Mouse (Mus musculus): Measurements from ENCODE around the gene Fbln2.
"Not testable (repeated sequence)": the region's sequence is repeated elsewhere in the genome, so short reads cannot be mapped to it uniquely, and the experiment has no call there.

The Fbln2 gene

DNA sequence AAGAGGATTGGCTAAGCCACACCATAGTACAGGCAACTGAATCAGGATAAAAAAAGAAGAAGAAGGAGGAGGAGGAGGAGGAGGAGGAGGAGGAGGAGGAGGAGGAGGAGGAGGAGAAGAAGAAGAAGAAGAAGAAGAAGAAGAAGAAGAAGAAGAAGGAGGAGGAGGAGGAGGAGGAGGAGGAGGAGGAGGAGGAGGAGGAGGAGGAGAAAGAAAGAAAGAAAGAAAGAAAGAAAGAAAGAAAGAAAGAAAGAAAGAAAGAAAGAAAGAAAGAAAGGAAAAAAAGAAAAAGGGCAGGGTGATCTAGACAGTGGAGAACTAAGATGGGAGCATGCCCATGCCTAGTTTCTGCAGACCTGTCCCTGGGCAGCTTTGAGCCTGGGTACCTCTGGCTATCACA is at the start of gene Fbln2:
TSS of gene Fbln2 (plus strand) at position 301 of the 400 bp plus-strand sequence.
- DNase-seq: not testable (repeated sequence)

DNA sequence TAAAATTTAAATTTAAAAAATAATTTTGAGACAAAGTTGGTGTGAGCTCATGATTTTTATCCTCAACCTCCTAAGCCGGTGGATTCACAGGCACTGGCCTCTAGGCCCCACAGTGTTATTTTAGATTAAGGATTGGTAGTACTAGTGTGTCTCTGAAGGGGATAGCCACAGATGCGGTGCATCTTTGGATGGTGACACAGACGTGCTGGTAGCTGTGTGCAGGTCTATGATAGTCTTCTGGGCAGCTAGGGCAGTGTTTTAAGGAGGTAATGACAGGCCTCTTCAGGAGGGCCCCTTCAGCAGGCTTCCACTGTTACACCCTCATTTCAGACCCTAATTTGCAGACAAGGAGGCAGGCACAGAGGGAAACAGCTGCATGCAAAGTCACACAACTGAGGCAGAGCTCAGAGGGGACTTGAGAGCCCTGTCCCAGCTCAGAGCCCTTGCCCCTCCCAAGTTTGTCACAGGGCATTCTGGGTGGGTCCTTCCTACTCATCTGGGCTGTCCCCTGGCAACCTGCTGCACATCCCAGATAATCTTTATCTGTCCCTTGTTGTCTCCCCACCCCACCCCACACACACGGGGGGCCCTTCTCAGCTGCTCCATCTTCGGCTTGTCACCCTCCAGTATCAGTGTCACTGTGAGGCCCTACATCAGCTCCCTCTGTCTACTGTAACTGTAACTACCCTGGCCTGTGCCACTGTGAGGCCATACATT is 48.9 kb upstream of the Fbln2 start:
- no peak for DNase-seq

DNA sequence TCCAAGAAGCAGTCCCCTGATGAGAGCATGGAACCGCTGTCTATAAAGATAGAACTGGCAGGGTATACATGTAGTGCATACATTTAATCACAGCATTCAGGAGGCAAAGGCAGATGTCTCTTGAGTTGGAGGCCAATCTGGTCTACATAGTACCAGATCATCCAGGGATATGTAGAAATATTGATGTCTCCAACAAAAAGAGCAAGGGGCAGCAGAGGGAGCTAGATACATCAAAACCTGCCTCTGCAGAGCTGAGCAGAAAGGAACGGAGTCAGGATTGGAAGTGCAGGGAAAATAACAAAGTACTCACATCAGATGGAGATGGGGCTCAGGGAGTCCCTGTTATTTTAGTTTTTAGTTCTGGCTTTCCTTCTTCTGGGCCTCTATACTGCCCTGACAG is 47.7 kb upstream of the Fbln2 start:
- DNase-seq: no peak

DNA sequence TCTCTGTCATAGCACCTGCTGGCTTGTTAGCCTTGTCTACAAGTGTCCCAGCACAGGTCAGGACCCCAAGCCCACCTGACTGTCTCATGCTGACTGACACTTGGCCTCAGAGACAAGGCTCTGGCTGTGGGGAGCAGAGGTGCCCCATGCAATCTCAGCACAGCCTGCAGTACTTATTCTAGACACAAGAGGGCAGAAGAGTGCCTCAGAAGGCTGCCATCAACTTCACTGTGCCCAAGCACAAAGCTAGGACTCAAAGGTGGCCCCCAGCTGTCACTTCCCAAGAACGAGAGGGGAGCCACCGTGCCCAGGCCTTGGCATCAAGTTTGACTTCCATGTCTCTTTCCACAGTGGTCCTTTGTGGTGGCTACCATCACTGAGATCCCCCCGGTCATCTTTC is 47.0 kb upstream of the Fbln2 start:
- peak; percentile 88 for DNase-seq

DNA sequence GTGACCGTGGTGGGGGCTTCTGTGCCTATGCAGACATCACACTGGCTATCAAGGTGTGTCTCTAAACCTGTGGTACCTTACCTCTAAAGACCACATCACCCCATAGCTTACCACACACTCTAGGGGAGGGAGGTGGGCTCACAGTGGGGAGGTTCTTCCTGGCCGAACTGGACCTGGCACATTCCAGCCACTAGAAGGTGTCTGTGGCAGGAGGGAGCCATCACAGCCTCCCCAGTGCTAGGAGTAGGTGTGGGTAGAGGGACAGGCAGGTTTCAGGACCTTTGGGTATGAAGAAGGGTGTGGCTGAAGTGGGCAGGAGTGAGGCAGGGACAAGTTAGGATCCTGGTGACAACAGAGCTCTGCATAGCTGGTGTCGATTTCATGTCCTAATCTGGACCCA is 44.4 kb upstream of the Fbln2 start:
- no peak for DNase-seq

DNA sequence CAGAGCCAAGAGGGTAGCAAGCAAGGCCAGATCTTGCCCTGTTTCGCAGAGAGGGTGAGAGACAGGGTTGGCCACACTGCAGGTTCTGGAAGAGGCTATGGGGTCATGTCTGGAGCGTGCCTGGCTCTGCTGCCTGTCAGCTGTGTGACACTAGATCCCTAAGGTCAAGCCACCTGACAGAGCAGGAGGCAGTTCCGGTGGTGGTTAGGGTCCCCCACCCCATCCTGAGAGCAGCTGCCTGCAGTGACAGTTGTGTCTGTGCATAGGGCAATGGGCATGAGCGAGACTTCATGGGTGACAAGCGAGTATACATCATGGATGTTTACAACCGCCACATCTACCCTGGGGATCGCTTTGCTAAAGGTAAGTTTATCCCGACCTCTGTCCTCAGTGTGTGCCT is 43.1 kb upstream of the Fbln2 start:
- no peak for DNase-seq

DNA sequence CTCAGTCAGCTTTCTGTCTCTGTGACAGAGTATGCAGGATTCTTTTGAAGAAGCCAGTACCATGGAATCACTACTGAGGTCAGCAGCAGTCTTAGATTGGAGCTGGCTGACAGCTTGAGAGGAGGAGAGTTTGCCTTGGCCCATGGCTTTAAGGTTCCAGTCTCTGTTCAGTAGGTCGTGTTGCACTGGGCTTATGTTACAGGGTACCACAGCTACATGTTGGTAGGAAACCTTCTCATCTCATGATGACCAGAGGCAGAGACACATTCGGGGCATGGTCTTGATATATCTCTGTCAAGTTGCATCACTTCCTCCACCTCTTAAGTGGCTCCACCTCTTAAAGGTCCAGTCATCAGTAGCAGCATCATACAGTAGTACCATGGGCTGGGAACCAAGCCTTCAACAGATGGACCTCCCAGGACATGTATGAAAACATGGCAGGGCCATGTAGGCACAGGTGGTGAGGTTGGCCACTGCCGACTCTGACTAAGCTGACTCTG is 40.8 kb upstream of the Fbln2 start:
- DNase-seq: no peak

DNA sequence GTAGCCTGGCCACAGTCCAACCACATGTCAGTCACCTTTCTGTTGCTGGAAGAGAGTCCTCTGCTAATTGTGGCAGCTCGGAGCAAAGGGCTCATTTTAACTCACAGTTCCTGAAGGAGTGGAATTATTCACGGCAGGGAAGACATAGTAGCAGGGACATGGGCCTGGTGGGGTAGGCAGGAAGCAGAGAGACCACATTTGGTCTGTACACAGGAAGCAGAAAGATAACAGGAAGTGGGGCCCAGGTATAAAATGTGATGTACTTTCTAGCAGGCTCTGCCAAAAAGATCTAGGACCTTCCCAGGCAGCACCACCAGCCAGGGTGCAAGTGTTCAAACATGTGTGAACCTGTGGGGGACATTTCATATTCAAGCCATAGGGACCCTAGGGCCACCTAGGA is 39.9 kb upstream of the Fbln2 start:
- no peak for DNase-seq

DNA sequence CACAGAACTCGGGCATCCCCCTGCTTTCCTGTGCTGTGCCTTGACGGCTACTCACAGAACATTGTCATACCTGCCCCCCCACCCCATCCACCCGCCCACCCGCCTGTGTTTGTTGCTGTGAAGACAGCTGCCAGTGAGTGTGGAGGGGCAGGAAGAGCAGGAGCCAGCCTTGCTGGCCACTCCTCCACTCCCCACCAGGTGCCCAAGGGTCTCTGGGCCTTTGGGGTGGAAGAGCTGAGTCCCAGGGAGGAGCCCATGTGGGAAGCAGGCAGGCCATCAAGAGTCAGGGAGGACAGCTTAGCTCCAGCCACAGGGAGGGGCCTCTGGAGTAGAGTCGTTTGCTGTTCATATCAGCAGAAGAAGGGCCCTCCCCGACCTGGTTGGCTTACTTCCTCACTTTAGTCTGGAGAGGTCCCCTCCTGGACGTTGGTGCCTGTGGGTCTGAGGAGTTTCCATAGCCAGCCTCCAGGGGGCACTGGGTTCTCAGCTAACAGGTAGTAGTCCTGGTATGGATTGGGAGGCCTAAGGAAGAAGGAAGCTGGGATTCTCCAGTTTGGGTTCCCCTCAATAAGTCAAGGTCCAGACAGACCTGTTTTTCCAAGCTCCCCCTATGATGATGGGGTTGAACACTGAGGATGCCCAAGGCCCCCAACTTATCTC is 38.9 kb upstream of the Fbln2 start:
- peak; percentile 57 for DNase-seq

DNA sequence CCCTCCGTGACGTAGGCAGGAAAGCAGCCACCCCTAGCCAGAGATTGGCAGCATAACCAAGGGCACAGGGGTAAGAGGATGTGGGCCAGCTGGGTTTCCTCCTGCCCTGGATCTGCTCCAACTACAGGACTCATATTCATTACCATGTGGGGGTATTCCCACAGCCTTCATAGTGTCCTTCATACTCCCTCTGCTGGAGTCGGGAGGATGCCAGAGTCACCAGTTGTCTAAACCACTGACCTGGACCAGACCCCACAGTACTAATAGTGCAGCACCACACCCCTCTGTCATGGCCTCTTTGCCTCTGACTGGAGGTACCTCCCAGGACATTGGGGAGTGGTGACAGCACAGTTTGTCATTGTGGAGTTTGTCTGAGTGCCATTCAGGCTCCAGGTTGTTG is 38.0 kb upstream of the Fbln2 start:
- DNase-seq: no peak

DNA sequence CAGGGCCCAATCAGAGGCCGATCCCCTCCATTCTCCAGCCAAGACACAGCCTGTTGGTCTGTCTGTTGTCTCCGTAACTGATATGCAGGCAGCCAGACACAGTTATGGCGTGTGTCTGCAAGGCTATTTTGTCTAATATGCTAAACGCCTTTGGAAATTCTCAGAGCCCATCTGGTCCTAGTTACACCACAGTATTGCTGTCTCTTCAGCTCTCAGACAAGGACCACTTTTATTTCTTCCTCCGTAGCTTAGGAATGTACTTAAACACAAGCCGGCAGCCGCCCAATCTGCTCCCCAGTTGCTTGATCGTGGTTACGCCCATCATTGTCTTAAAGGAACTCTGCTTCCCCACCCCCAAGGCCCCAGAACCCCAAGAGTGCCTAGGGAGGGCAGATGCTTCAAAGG is 31.5 kb upstream of the Fbln2 start:
- DNase-seq: no peak

DNA sequence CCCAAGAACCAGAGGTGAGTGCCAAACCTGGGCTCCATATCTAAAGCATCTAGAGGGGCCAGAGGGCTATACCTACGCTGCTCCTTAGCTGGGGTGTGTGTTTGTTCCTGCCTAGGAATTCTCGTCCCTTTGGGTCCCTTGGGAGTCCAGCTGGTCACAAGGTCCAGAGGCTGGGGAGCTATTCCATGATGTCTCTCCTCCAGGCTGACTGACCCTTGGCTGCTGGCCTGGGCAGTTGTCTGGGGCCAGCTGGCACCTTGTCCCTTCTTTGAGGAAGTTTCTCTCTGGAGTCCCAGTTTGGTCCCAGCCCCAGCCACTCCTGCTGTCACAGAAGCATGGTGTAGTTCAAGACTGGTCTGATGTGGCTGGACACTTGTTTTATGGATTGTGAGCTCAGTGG is 30.9 kb upstream of the Fbln2 start:
- no peak for DNase-seq

DNA sequence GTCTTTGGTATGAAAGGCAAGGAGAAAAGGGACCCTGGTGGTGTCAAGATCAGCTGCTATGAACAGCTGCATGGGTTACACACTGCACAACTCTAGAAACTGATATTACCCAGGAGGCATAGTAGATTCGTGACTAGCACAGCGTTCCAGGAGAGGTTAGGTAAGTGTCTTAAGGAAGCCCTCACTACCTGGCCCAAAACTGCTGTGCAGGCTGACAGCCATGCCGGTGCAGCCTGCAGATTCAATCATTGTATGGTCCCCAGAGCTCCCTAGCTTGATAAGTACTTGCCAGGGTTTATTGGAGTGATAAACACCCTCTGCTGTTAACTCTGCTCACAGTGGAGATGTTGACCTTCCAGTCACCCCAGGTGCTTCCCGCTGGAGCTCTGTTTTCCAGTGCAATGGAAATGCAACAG is 30.2 kb upstream of the Fbln2 start:
- DNase-seq: no peak

DNA sequence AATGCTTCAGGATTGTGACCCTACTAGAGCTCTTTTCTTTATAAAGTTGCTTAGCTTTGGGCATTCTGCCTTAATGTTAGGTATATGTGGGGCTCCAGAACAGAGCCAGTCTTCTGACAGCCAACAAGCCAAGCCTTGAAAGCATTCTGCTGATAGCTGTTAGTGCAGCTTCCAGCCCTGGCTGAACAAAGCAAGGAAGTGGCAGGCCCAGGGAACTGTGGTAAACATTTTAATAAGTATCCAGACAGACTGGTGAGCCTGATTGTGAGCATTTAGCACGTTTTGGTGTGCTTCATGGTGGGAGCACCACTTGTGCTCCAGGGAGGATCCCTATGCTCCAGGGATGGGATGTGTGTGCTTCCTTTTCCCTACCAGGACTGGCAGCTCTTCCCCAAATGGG is 29.2 kb upstream of the Fbln2 start:
- DNase-seq: no peak

DNA sequence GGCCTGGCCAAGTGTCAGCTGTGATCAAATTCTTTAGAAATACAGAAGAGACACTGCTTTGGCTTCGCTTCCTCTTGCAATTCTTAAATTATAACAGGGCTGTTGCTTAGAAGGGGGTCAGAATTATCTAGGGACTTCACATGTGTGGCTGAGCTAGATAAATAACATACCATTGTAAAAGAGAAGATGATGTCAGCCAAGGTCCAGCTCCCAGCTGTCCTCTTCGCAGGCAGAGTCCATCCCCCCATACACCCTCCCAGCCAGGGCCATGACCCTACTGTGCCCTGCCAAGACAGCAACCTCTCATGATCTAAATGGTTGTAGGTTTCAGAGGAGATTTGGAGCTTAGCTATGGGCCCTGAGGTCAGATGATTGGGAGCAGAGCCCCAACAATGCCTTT is 28.3 kb upstream of the Fbln2 start:
- DNase-seq: no peak

DNA sequence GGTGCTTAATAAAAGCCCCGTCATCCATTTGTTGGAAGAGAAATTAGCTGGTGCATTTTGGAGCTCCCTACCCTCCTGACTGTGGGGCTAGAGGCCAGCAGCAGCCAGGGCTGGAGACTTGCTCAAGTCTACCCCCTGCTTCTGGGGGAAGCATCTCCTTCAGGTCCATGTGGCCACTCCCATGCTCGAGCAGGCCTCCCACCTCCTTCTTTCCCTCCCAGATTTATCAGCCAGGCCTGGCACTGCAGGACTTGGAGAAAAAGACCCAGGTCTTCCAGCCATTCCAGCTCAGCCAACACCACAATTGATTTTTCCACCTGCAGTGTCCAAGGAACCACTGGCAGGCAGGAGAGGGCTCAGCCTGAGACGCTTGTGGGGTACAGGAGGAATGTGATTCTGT is 27.5 kb upstream of the Fbln2 start:
- DNase-seq: no peak

DNA sequence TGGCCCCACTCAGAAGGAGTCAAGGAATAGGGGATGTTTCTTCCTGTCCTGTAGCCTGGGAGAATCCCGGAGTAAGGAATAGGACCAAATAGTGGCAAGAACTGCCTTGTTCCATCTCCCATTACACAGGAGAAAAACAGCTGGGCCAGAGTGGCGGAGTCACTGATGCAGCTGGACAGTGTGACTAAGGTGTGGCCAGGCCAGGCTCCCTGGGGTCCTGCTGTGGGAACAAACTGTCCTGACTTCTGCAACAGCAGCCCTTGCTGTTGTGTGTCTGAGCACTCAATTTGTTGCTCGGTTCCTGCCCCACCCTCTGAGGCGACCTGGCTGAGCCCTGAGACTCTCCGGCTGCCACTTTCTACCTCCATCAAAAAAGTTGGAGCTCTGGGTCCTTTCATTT is 26.8 kb upstream of the Fbln2 start:
- no peak for DNase-seq

DNA sequence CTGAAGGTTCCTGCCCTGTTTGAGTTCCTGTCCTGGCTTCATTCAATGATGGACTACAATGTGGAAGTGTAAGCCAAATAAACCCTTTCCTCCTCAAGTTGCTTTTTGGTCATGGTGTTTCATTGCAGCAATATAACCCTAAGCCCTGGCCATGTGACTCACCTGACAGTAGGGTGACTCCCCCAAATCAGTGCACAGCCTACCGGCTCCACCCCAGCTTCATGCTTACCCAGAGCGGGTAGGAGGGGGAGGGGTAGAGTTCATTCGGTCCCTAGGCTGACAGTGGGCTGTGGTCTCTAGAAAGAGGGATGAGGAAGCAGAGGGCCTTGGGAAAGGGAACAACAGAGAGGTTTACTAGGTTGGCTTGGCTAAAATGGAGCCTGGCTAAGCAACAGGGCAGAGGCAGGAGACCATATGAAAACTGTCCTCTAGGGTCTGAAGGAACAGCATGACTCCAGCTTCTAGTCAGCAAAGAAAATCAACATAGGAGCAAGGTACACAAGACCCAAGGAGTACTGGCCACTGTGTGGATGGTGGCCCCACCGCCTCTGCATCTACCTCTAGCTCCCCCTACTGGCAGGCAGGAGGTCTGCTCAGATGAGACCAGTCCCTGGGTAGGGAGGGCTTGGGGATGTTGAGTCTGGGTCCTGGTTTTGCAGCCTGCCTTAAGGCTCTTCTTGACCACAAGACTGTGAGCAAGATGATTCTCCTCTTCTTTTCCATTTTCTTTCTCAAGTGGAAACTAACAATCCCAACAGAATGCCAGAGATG is 25.9 kb upstream of the Fbln2 start:
- no peak for DNase-seq

DNA sequence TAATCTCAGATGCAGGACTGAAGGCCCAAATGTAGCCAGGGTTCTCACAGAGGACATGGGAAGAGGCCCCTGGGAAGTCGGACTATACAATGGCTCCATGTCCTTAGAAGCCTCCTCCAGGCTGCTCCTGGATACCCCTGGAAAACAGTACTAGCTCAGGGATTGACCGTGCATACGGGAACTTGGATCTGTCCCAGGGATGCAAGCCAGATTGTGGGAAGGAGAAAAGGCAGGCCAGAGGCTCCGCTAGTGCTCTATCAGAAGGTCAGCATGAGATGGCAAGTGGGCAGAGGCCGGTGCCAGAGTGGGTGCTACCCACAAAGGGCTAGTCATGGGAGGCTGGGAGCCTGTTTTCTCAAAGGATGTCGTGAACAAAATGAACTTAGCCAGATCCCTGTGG is 25.3 kb upstream of the Fbln2 start:
- no peak for DNase-seq

DNA sequence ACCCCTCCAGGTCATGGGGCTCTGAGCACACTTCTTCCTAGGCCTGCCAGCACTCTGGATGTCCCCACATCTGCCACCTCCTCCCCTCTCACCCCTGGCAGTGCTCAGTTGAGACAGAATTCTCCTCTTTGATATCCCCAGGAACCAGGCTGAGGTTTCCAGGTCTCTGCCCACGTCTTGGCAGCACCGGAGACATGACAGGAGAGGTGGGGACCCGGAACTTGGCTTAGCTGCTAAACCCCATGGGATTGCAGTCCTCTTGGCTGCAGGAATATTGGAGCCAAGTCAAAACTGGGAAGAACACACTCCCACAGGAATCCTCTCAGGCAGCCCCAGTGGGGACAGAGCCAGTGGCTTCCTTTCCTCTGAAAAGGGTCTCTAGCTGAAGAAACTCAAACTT is 24.4 kb upstream of the Fbln2 start:
- DNase-seq: no peak

DNA sequence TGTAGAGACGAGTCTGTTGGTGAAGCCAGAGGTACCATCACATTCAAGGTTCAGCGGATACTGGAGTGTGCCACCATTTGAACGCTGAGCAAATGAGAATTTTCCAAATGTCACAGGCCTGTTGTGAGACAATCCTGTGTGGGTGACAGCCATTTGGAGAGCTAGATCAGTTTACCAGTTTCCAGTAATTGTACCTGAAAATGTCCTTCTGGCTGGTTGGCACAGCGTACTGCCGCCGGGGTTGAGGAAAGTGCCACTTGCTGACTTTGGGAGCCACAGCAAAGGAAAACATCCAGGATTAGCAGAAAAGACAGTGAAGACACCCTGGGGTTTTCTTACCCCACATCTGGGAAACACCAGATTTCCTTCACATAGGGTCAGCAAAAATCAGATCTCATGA is 22.3 kb upstream of the Fbln2 start:
- peak; percentile 67 for DNase-seq

DNA sequence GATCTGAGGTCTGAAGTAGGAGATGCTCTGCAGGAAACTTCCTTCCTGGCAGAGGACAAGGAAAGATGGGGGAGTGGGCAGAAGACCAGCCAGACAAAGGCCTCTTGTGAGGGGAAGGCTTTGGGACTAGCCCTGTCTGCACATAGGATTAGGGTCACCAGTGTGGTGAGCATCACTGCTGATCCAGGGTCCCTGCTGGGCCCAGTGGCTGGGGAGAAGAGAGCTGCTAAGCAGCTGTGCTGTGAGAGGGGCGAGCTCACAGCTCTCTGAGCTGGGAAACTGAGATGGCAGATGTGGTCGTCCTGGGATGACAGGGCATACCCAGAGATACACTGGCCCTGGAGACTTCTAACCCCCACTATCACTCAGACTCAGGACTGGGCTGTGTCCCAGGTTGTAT is 20.8 kb upstream of the Fbln2 start:
- DNase-seq: no peak

DNA sequence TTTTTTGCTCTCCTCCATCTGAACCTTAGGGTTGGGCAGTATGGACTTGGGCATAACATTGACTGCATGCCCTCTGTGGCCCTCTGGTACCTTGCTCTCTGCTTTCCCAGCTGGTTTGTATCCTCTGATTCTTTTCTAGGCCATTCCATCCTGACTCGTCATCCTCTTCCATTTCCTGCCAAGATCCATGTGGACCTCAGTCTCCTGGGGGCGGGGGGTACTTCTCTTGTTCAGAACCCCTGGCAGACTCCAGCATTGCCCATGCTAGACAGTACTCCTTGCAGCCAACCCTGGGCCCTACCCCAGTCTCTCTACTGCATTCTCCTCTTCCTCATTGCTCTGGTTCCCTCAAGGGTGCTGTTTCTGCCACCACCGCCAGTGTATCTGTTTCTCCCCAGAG is 19.8 kb upstream of the Fbln2 start:
- no peak for DNase-seq
